Mouse (Mus musculus) midbrain, embryonic 12.5 days (tissue): ENCODE data around the gene Gramd1a. TPM values are rescaled to one million over a fixed set of nuclear protein-coding genes. Genes with fewer than 3 reads are reported as not detected.

ENCODE experiments used
- ATAC-seq: fragments of 200-750 bp; cut with Nextera tagmentation; 2 replicates; pipeline ENCODE4 v1.8.0; 2017; ENCODE audit warnings: low read depth, moderate TSS enrichment, moderate library complexity; ENCODE audit not compliant: low FRiP score
- H3K27ac ChIP-seq: fragments of 300-500 bp; sonication (generic); replicated peaks from 2 replicates; pipeline ENCODE4 v1.5.1; 2016; ENCODE audit warnings: mild to moderate bottlenecking
- H3K27me3 ChIP-seq: fragments of 300-500 bp; sonication (generic); 2 replicates; pipeline ENCODE4 v1.6.1; 2016; ENCODE audit warnings: mild to moderate bottlenecking
- H3K36me3 ChIP-seq: fragments of 300-500 bp; sonication (generic); 2 replicates; pipeline ENCODE4 v1.6.1; 2016
- H3K4me1 ChIP-seq: fragments of 300-500 bp; sonication (generic); 2 replicates; pipeline ENCODE4 v1.6.1; 2016
- H3K4me2 ChIP-seq: fragments of 300-500 bp; sonication (generic); replicated peaks from 2 replicates; pipeline ENCODE4 v1.6.1; 2016; ENCODE audit warnings: mild to moderate bottlenecking, moderate library complexity
- H3K4me3 ChIP-seq: fragments of 300-500 bp; sonication (generic); 2 replicates; pipeline ENCODE4 v1.5.1; 2016; ENCODE audit warnings: mild to moderate bottlenecking
- H3K9ac ChIP-seq: fragments of 300-500 bp; sonication (generic); replicated peaks from 2 replicates; pipeline ENCODE4 v1.6.1; 2016; ENCODE audit warnings: mild to moderate bottlenecking, moderate library complexity
- H3K9me3 ChIP-seq: fragments of 300-500 bp; sonication (generic); 2 replicates; pipeline ENCODE4 v1.6.1; 2016; ENCODE audit warnings: mild to moderate bottlenecking
- WGBS: fragments of 180-500 bp; shearing (Covaris S2); methylation state at CpG from one replicate; pipeline ENCODE4 v1.1.7; 2016; 5-methylcytosine and 5-hydroxymethylcytosine counted together
- polyA plus RNA-seq: library from polyadenylated mRNA; unstranded; fragments of >200 nt; fragmentation: Nextera tagmentation; extraction: Ambion mirVana; gene quantifications from 2 replicates; pipeline ENCODE4 v1.2.1, GENCODE M21; 2016

Gene Gramd1a
- polyA plus RNA-seq, 1 experiment from 2014 or later = 186 TPM

DNA sequence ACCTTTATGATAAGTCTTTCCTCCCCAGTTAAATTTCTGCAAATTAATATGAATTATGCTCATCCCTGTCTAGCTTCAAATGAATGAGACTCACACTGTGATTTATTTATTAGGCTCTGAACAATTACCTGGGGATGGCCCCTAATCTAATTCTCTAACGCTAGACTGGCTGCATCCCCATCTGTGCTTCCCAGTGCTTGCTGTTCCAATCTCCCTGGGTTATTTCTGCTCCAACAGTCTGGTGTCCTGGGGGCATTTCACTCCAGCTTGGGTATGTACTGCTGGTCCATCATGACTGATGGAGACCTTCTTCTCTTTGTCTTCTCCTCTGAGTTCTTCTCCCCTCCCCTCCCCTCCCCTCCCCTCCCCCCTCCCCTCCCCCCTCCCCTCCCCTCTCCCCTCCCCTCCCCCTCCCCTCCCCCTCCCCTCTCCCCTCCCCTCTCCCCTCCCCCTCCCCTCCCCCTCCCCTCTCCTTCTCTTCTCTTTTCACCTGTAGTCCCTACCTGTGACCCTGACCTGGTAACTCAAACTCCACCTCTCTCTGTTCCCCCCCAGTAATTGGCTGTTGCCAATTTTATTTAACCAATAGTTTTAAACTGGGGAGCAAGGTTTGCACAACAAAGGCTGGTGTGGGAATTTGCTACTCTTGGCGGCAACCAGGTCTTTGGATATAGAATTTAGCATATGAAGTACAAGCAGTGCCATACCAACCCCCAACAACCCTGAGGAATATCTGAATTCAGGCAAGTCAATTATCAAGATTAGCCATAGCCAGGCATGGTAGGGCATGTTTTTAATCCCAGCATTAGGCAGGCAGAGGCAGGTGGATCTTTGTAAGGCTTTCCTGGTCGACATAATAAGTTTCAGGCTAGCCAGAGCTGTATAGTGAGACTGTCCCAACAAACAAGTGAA is 8.2 kb upstream of the Gramd1a start:
- Histone ChIP-seq H3K27me3 (no peaks in the 10 kb centered on the region), H3K27ac (no peak overlapping the region), H3K9me3 (no peaks in the 10 kb centered on the region), H3K4me1 (no peaks in the 10 kb centered on the region), H3K9ac (no peak overlapping the region), H3K4me2 (no peak overlapping the region), H3K36me3 (no peaks in the 10 kb centered on the region), H3K4me3 (no peak overlapping the region)
- WGBS = 71% methylated on average over 3 of the region's 3 CpGs
- ATAC-seq = no peak

DNA sequence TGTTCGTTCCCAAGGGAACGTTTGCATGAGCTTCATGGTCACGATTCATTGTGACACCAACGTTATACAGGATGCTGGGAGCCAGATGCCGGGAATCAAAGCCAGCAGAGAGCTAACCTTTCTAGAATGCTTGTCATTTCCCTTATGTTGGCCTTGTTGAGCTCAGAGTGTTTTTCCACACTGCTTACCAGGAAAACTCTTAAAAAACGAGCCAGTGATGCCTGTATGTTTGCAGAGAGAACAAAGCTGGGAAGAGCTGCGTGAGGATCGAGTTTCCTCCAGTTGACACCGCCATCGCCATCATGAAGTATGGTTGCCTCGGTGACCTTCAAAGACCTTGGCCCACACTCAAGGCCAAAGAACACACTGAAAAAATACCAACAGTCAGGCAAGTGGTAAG is 6.6 kb upstream of the Gramd1a start:
- ATAC-seq = no peak
- Histone ChIP-seq H3K9ac (no peak overlapping the region), H3K4me1 (no peaks in the 10 kb centered on the region), H3K9me3 (no peaks in the 10 kb centered on the region), H3K27me3 (no peaks in the 10 kb centered on the region), H3K36me3 (no peaks in the 10 kb centered on the region), H3K27ac (no peak overlapping the region), H3K4me3 (no peak overlapping the region), H3K4me2 (no peak overlapping the region)
- WGBS = 73% methylated on average over 11 of the region's 11 CpGs

DNA sequence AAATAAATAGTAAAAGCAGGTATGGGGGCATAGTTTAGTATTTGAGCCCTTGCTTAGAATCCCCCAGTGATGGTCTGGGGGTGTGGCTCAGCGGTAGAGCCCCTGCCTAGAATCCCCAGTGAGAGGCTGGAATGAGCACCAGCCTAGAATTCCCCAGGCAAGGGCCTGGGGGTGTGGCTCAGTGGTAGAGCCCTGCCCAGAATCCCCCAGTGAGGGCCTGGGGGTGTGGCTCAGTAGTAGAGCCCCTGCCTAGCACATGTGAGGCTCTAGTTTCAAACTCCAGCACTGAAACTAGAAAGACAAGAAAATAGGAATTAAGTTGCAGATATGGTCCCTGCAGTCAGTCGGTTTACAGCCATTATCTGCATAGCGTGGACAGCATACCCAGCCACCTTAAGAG is 6.1 kb upstream of the Gramd1a start:
- no peak overlapping the region for H3K4me3 ChIP-seq

DNA sequence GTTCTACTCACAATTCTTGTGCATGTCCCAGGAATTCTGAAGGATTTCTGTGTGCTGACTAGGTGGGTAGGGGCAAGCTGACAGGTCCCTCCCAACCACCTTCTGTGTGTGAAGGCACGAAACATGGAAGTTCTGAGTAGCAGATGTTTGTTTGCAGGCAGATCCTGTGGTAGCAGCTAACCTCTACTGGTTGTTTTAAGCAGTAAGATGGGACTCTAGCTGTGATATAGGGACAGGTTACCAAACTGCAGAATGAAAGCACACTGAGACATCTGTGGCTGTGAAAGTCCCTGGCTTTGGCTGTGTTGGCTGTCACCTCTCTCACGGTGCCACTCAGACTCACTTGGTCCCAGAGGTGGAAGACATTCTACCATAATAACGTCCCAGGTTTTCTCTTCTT is 5.5 kb upstream of the Gramd1a start:
- Histone ChIP-seq H3K4me3 (no peak overlapping the region), H3K36me3 (no peaks in the 10 kb centered on the region), H3K4me1 (no peaks in the 10 kb centered on the region), H3K9me3 (no peaks in the 10 kb centered on the region), H3K4me2 (no peak overlapping the region), H3K9ac (no peak overlapping the region), H3K27me3 (no peaks in the 10 kb centered on the region), H3K27ac (no peak overlapping the region)
- 85% methylated on average over 3 of the region's 3 CpGs for WGBS
- no peak for ATAC-seq

More for the DNA sequence above, 6.1 kb upstream of the Gramd1a start:
- Histone ChIP-seq H3K36me3 (no peaks in the 10 kb centered on the region), H3K27ac (no peak overlapping the region), H3K27me3 (no peaks in the 10 kb centered on the region), H3K9ac (no peak overlapping the region), H3K4me1 (no peaks in the 10 kb centered on the region), H3K4me2 (no peak overlapping the region), H3K9me3 (no peaks in the 10 kb centered on the region)
- 55% methylated on average over 3 of the region's 3 CpGs for WGBS
- no peak for ATAC-seq

GRCm38 (mm10) chr7:31160763-31161162 is 5.1 kb upstream of the Gramd1a start:
- no peak for ATAC-seq
- H3K4me1 ChIP-seq = no peaks in the 10 kb centered on the region
- 90% methylated on average over 5 of the region's 5 CpGs for WGBS
- no peaks in the 10 kb centered on the region for H3K9me3 ChIP-seq
- no peaks in the 10 kb centered on the region for H3K36me3 ChIP-seq
- no peaks in the 10 kb centered on the region for H3K27me3 ChIP-seq
- no peak overlapping the region for H3K9ac ChIP-seq
- no peak overlapping the region for H3K4me3 ChIP-seq
- no peak overlapping the region for H3K27ac ChIP-seq
- no peak overlapping the region for H3K4me2 ChIP-seq

GRCm38 (mm10) chr7:31156034-31156928 is 585 bp upstream of the Gramd1a start:
- H3K4me3 ChIP-seq = no peak overlapping the region
- no peaks in the 10 kb centered on the region for H3K9me3 ChIP-seq
- no peaks in the 10 kb centered on the region for H3K27me3 ChIP-seq
- H3K4me2 ChIP-seq = no peak overlapping the region
- no peak for ATAC-seq
- WGBS = 40% methylated on average over 14 of the region's 19 CpGs
- H3K9ac ChIP-seq = no peak overlapping the region
- H3K27ac ChIP-seq = no peak overlapping the region
- no peaks in the 10 kb centered on the region for H3K36me3 ChIP-seq
- peaks cover 6% of the 10 kb centered on the region; the same call in 1 of the 2 replicates for H3K4me1 ChIP-seq

GRCm38 (mm10) chr7:31153536-31154320 is 2.0 kb downstream of the Gramd1a start:
- H3K27ac ChIP-seq = no peak overlapping the region
- H3K9ac ChIP-seq = no peak overlapping the region
- H3K27me3 ChIP-seq = no peaks in the 10 kb centered on the region
- 93% methylated on average over 6 of the region's 6 CpGs for WGBS
- peaks cover 9% of the 10 kb centered on the region; the same call in 1 of the 2 replicates for H3K4me1 ChIP-seq
- no peak for ATAC-seq
- no peaks in the 10 kb centered on the region for H3K36me3 ChIP-seq
- no peak overlapping the region for H3K4me3 ChIP-seq
- H3K4me2 ChIP-seq = no peak overlapping the region
- H3K9me3 ChIP-seq = no peaks in the 10 kb centered on the region

- Histone ChIP-seq H3K27me3 (no peaks in the 10 kb centered on the region), H3K4me1 (peaks cover 24% of the 10 kb centered on the region), H3K36me3 (peaks cover 2% of the 10 kb centered on the region), H3K4me3 (peak overlapping the region; percentile 86), H3K4me2 (peak overlapping the region; percentile 75), H3K9me3 (no peaks in the 10 kb centered on the region), H3K27ac (peak overlapping the region; percentile 98), H3K9ac (peak overlapping the region; percentile 98)
- ATAC-seq = peak; percentile 31
- WGBS = 19% methylated on average over 23 of the region's 23 CpGs
These were observed 4.1 kb downstream of the Gramd1a start for GRCm38 (mm10) chr7:31151301-31152241.

GRCm38 (mm10) chr7:31150566-31151300 is 5.0 kb downstream of the Gramd1a start:
- no peaks in the 10 kb centered on the region for H3K27me3 ChIP-seq
- H3K36me3 ChIP-seq = peaks cover 10% of the 10 kb centered on the region
- H3K9me3 ChIP-seq = no peaks in the 10 kb centered on the region
- peaks cover 24% of the 10 kb centered on the region for H3K4me1 ChIP-seq
- peak overlapping the region; percentile 86 for H3K4me3 ChIP-seq
- WGBS = under 1% methylated on average over 63 of the region's 63 CpGs
- peak overlapping the region; percentile 75 for H3K4me2 ChIP-seq
- peak overlapping the region; percentile 98 for H3K9ac ChIP-seq
- peak overlapping the region; percentile 98 for H3K27ac ChIP-seq
- peak; percentile 81 for ATAC-seq

DNA sequence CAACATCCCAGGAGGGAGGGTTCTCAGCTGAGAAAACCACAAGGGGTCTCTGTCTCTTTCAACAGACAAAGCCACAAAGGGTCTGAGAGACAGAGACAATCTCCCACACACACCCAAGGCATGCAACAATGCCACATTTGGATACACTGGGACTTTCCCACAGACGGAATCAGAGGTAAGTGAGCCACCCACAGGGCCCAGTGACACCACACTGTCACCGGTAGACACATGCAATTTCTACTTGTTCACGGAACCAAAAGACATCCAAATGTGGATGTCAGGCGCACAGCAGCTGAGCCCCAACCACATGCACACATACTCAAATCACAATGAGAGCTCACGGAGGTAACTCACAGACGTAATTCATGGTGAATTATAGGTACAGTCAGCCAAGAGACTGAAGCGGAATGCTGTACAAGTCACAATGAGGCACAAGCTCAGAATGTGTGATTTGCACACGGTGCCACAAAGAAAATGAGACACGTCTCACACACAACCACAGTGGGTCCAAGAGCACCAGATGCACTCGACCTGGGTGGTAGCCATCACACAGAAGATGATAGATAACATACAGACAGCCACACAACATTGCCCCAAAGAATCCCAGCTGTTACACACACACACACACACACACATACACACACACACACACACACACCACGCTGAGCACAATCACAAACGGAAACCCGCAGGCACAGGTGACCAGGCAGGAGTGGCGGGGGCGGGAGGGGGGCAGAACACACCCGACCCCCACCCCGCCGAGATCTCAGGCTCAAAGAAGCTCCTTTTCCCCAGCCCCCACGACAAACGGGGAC is 5.7 kb downstream of the Gramd1a start:
- peak; percentile 5; the same call in 1 of the 2 replicates for ATAC-seq
- H3K27ac ChIP-seq = peak overlapping the region; percentile 98
- peaks cover 24% of the 10 kb centered on the region for H3K4me1 ChIP-seq
- peaks cover 17% of the 10 kb centered on the region for H3K36me3 ChIP-seq
- peak overlapping the region; percentile 86 for H3K4me3 ChIP-seq
- H3K9me3 ChIP-seq = no peaks in the 10 kb centered on the region
- H3K9ac ChIP-seq = peak overlapping the region; percentile 98
- under 1% methylated on average over 19 of the region's 20 CpGs for WGBS
- H3K27me3 ChIP-seq = no peaks in the 10 kb centered on the region
- peak overlapping the region; percentile 75 for H3K4me2 ChIP-seq
